Mouse (Mus musculus) lung, postnatal 10 days (tissue): ENCODE results near the gene Slc9a2.
A peak's percentile ranks its signal among the peaks of the same experiment; 100 is the strongest.

ENCODE experiments used
- DNase-seq: peaks from one replicate; pipeline ENCODE4 v3.0.0; 2021

Slc9a2 gene

GRCm38 (mm10) chr1:40788956-40789355, 108.6 kb downstream of the Slc9a2 start:
- DNase-seq, result no peak

GRCm38 (mm10) chr1:40789666-40790233, 109.4 kb downstream of the Slc9a2 start:
- DNase-seq, result no peak

- peak; percentile 93 for DNase-seq
These were observed 110.2 kb downstream of the Slc9a2 start, which contains the start of gene Mfsd9 for GRCm38 (mm10) chr1:40790324-40791141. Mfsd9 (minus strand) TSS chr1:40790687.

GRCm38 (mm10) chr1:40795508-40795907, 115.1 kb downstream of the Slc9a2 start:
- no peak for DNase-seq

GRCm38 (mm10) chr1:40797348-40797747, 117.0 kb downstream of the Slc9a2 start:
- DNase-seq, result peak; percentile 80

GRCm38 (mm10) chr1:40799121-40799520, 118.7 kb downstream of the Slc9a2 start:
- no peak for DNase-seq

GRCm38 (mm10) chr1:40800908-40801307, 120.5 kb downstream of the Slc9a2 start:
- no peak for DNase-seq

GRCm38 (mm10) chr1:40802759-40803158, 122.4 kb downstream of the Slc9a2 start:
- DNase-seq, result peak; percentile 60

GRCm38 (mm10) chr1:40804118-40804517, 123.7 kb downstream of the Slc9a2 start:
- DNase-seq, result no peak

GRCm38 (mm10) chr1:40805351-40805750, 125.0 kb downstream of the Slc9a2 start, which contains the start of gene Tmem182:
Tmem182 (plus strand) TSS chr1:40805601.
- peak; percentile 30 for DNase-seq

- DNase-seq, result no peak
These were observed 125.5 kb downstream of the Slc9a2 start for GRCm38 (mm10) chr1:40805891-40806290.

- DNase-seq, result no peak
These were observed 128.3 kb downstream of the Slc9a2 start for GRCm38 (mm10) chr1:40808643-40809042.

GRCm38 (mm10) chr1:40815071-40815845, 134.9 kb downstream of the Slc9a2 start:
- peak; percentile 36 for DNase-seq
